ENCODE assay signal across 15 mouse cellular contexts in the genomic region with DNA sequence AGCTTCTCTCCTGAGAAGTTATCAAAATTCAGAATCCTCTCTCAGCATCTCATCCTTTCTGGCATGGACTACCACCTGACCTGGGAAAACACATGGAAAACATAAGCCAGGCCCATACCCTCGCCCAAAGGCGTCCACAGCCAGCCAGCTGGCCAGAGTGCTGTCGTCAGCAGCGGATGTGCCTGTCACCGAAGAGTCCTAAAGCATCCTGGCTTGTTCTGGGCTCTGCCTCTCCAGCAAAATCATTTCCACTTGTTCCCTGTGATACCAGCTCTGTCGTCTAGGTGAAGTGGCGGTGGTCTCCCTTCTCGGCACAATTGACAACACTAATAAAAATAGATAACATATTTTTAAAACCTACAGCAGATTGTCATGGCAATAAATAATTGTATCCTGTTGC.
DNase-seq lines count a peak whose midpoint lies in the region; ATAC-seq lines count a peak whose summit lies in the region.
"Had no signal": no experiment of that assay in that cellular context is flagged by ENCODE, and none has a peak within 500 bp of the region (broad histone marks: within the 10 kb centered on the region; RNA-seq: fewer than 3 reads in every experiment).

No protein-coding gene starts in this region.

- intact Hi-C loops in left cerebral cortex, postnatal 10 days (cut with DNase I): no loop called here
- intact Hi-C loops in left cerebral cortex, postnatal 4 days (cut with DNase I): no loop called here

- ATAC-seq in erythroid progenitor cell, adult 5-6 weeks (replicated peaks; ENCODE audit: low FRiP score, poor library complexity, severe bottlenecking): no peak
- ATAC-seq: inflammation-experienced regulatory T-cells, adult 6 months had no signal

- DNase-seq in left cerebral cortex, postnatal 10 days (ENCODE audit: extremely low spot score in 1 of 2, low spot score in 2 of 2): peak; percentile 27 to 30
- DNase-seq in left cerebral cortex, postnatal 4 days: no peak
- peak; percentile 5 to 23 for DNase-seq in layer of hippocampus, postnatal 14 days (ENCODE audit: low spot score in 2 of 2)
- DNase-seq in right cerebral cortex, adult 2 months (ENCODE audit: low spot score in 2 of 2): peak; percentile 23 to 54
- DNase-seq in kidney, postnatal 10 days: no peak
- DNase-seq in kidney, adult 9 months: no peak
- DNase-seq: adrenal gland, postnatal 10 days; cerebellum, adult 2 months; heart, postnatal 36 days; kidney, adult 8-10 months; liver, embryonic 13.5 days; retina, postnatal 1 day; thymus, postnatal 4 days had no signal

Comparison
In these comparisons a context has a peak if more than half of its experiments do, and no peak if none do; other contexts are left out.
1. DNase-seq: peak in left cerebral cortex, postnatal 10 days (2 of 2), layer of hippocampus, postnatal 14 days (2 of 2) and right cerebral cortex, adult 2 months (2 of 2); none in left cerebral cortex, postnatal 4 days (single experiment), kidney, postnatal 10 days (single experiment) and kidney, adult 9 months (single experiment).